Mouse (Mus musculus): ENCODE measurements around the gene Izumo4.

- TF ChIP-seq POLR2A (IDR thresholded peaks at IDR 0.05; ENCODE audit: borderline replicate concordance, control insufficient read depth, low read depth, low read length), result no peak
- no peak for TF ChIP-seq CTCF (IDR thresholded peaks at IDR 0.05; ENCODE audit: control insufficient read depth, insufficient read depth, low read length)
Observed at GRCm38 (mm10) chr10:80700038-80700504, 1.9 kb upstream of the Izumo4 start.
